Mouse (Mus musculus) myocyte (in vitro differentiated cells): Measurements from ENCODE around the gene Akr1b7. TPM values are rescaled to one million over a fixed set of nuclear protein-coding genes. Genes with fewer than 3 reads are reported as not detected.

Source experiments
- H3K27me3 ChIP-seq: one replicate; pipeline ENCODE4 v1.6.1; 2011; ENCODE audit not compliant: control insufficient read depth, insufficient read depth, insufficient read length
- H3K36me3 ChIP-seq: one replicate; pipeline ENCODE4 v1.6.1; 2011; ENCODE audit not compliant: control insufficient read depth, insufficient read depth
- H3K4me2 ChIP-seq: one replicate; pipeline ENCODE4 v1.6.1; 2011; ENCODE audit warnings: low read depth, control low read depth
- H3K4me3 ChIP-seq: one replicate; pipeline ENCODE4 v1.5.1; 2011; ENCODE audit warnings: mild to moderate bottlenecking, control low read depth, moderate library complexity
- H3K79me2 ChIP-seq: one replicate; pipeline ENCODE4 v1.6.1; 2011; ENCODE audit not compliant: control insufficient read depth, insufficient read depth
- H3ac ChIP-seq: one replicate; pipeline ENCODE4 v1.6.1; 2011; ENCODE audit not compliant: control insufficient read depth, insufficient read length
- CEBPB ChIP-seq: IDR thresholded peaks from 2 replicates; pipeline ENCODE4 v1.6.1; 2011; ENCODE audit warnings: mild to moderate bottlenecking, moderate library complexity; ENCODE audit not compliant: poor library complexity, insufficient read depth, severe bottlenecking
- E2F4 ChIP-seq: IDR thresholded peaks from one replicate; pipeline ENCODE4 v1.6.1; 2011; ENCODE audit warnings: mild to moderate bottlenecking, control low read depth, moderate library complexity; ENCODE audit not compliant: insufficient read depth
- MAX ChIP-seq: IDR thresholded peaks from one replicate; pipeline ENCODE4 v1.6.1; 2011; ENCODE audit warnings: low read depth, mild to moderate bottlenecking, control low read depth
- MYOD1 ChIP-seq, 3 experiments: IDR thresholded peaks; one replicate each; pipeline ENCODE4 v1.6.1; 2011; ENCODE audit warnings: control low read depth in 2 of 3, low read depth in 2 of 3, mild to moderate bottlenecking in 2 of 3, moderate library complexity in 1 of 3; ENCODE audit not compliant: insufficient read length in 2 of 3, control insufficient read depth in 1 of 3
- MYOG ChIP-seq, 3 experiments: IDR thresholded peaks; one replicate each; pipeline ENCODE4 v1.6.1; 2011; ENCODE audit warnings: control low read depth in 2 of 3, low read depth in 2 of 3, mild to moderate bottlenecking in 2 of 3; ENCODE audit not compliant: insufficient read length in 2 of 3, control insufficient read depth in 1 of 3, insufficient read depth in 1 of 3
- POLR2A ChIP-seq: IDR thresholded peaks from one replicate; pipeline ENCODE4 v1.6.1; 2011; ENCODE audit warnings: low read depth, mild to moderate bottlenecking, control low read depth, moderate library complexity; ENCODE audit not compliant: insufficient read length
- POLR2AphosphoS2 ChIP-seq: IDR thresholded peaks from one replicate; pipeline ENCODE4 v1.6.1; 2011; ENCODE audit warnings: low read depth, control low read depth; ENCODE audit not compliant: insufficient read length
- REST ChIP-seq: IDR thresholded peaks from one replicate; pipeline ENCODE4 v1.6.1; 2011; ENCODE audit warnings: mild to moderate bottlenecking, control low read depth, moderate library complexity; ENCODE audit not compliant: insufficient read depth, insufficient read length
- SRF ChIP-seq: IDR thresholded peaks from one replicate; pipeline ENCODE4 v1.6.1; 2011; ENCODE audit warnings: low read depth; ENCODE audit not compliant: control insufficient read depth, insufficient read length
- TCF12 ChIP-seq: IDR thresholded peaks from one replicate; pipeline ENCODE4 v1.6.1; 2011; ENCODE audit warnings: mild to moderate bottlenecking, control low read depth; ENCODE audit not compliant: poor library complexity, insufficient read depth, severe bottlenecking
- TCF3 ChIP-seq: IDR thresholded peaks from one replicate; pipeline ENCODE4 v1.6.1; 2011; ENCODE audit warnings: low read depth, control low read depth; ENCODE audit not compliant: insufficient read length
- USF1 ChIP-seq: IDR thresholded peaks from one replicate; pipeline ENCODE4 v1.6.1; 2011; ENCODE audit warnings: low read depth, mild to moderate bottlenecking, control low read depth, moderate library complexity
- polyA plus RNA-seq: library from polyadenylated mRNA; unstranded; fragments of >200 nt; fragmentation: generic; extraction: Trizol; gene quantifications from one replicate; pipeline ENCODE4 v1.2.1, GENCODE M21; 2012; ENCODE audit warnings: missing spikeins

Akr1b7 gene
- polyA plus RNA-seq, 1 experiment = 19.4 TPM

DNA sequence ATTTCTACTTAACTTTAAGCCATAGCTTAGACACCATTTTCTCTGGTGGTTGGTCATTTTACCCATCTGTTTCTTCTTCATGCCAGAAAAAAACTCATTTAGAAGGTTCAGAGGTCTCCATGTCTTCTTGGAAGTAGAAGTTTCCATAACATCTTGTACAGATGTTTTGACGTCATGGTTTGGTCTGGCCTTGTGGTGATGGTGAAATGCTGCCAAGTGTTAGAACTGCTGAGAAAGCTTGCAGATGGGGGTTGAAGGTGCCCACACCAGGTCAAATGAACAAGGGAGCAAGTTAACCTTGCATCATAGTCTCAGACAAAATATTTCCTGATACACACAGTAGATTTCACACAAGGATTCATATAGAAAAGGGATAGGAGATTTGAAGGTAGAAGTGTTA is 36.6 kb downstream of the Akr1b7 start:
- Histone ChIP-seq H3K4me3 (no peak overlapping the region), H3K27me3 (no peaks in the 10 kb centered on the region), H3K4me2 (no peak overlapping the region), H3ac (no peak overlapping the region), H3K36me3 (no peaks in the 10 kb centered on the region), H3K79me2 (no peaks in the 10 kb centered on the region)
- TF ChIP-seq SRF (no peak), POLR2A (no peak), MAX (no peak), TCF3 (no peak), E2F4 (no peak), TCF12 (no peak), POLR2AphosphoS2 (no peak)

DNA sequence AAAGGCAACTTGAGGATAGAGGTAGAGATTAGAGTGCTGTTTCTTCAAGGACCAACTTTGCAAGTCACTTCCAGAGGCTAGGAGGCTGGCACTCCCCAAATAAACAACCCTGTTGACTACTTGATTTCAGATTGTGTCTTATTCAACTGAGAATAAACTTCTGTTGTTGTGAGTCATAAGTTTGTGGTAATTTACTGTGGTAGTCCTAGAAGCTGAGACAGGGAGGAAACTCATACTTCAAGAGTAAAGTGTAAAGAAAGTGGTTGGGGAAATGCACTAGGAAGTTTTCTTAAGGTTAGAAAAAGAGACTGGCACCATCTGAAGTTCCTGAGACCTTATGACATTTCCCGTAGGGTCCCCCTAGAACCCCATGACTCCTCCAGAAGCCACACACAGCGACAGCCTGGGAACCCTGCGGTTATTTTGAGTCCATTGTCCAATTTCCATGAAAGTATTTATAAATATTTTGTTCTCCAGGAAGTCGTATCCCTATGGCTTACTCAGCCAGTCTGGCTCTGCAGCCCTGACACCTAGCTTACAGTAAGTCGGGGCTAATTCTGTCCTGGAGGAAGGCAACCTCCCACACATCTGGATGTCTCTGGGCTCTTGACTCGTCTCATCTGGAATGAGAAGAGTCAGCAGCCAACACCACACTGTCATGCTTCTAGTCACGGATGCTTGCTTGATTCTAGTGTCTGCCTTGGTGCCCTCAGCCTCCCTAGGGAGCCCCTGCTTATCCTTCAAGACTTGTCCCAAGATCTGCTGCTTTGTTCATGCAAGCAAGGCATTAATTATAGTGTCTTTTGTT is 41.0 kb downstream of the Akr1b7 start:
- TF ChIP-seq POLR2AphosphoS2 (no peak), MYOG (IDR thresholded peaks at IDR 0.05; ENCODE audit: control insufficient read depth in 1 of 3, insufficient read depth in 1 of 3, insufficient read length in 2 of 3, low read depth in 2 of 3) (no peak), REST (no peak), CEBPB (no peak), MYOD1 (IDR thresholded peaks at IDR 0.05; ENCODE audit: control insufficient read depth in 1 of 3, insufficient read length in 2 of 3, low read depth in 2 of 3) (no peak), USF1 (no peak), E2F4 (no peak), TCF3 (no peak), POLR2A (no peak)
- H3ac ChIP-seq = no peak overlapping the region
- H3K4me3 ChIP-seq = no peak overlapping the region
- H3K79me2 ChIP-seq = no peaks in the 10 kb centered on the region
- H3K27me3 ChIP-seq = no peaks in the 10 kb centered on the region
- no peaks in the 10 kb centered on the region for H3K36me3 ChIP-seq
- peak overlapping the region; percentile 31 for H3K4me2 ChIP-seq

- Histone ChIP-seq H3K36me3 (no peaks in the 10 kb centered on the region), H3K4me3 (no peak overlapping the region), H3K27me3 (no peaks in the 10 kb centered on the region), H3K4me2 (no peak overlapping the region), H3K79me2 (no peaks in the 10 kb centered on the region), H3ac (no peak overlapping the region)
- no peak for TF ChIP-seq MYOG (IDR thresholded peaks at IDR 0.05; ENCODE audit: control insufficient read depth in 1 of 3, insufficient read depth in 1 of 3, insufficient read length in 2 of 3, low read depth in 2 of 3)
- TF ChIP-seq E2F4 = no peak
- no peak for TF ChIP-seq TCF3
- TF ChIP-seq MAX = no peak
- no peak for TF ChIP-seq POLR2A
- TF ChIP-seq POLR2AphosphoS2 = no peak
- no peak for TF ChIP-seq TCF12
- TF ChIP-seq USF1 = no peak
- no peak for TF ChIP-seq MYOD1 (IDR thresholded peaks at IDR 0.05; ENCODE audit: control insufficient read depth in 1 of 3, insufficient read length in 2 of 3, low read depth in 2 of 3)
- TF ChIP-seq SRF = no peak
- TF ChIP-seq CEBPB = no peak
- TF ChIP-seq REST = no peak
Measured at GRCm38 (mm10) chr6:34459456-34459855, 47.3 kb downstream of the Akr1b7 start.

DNA sequence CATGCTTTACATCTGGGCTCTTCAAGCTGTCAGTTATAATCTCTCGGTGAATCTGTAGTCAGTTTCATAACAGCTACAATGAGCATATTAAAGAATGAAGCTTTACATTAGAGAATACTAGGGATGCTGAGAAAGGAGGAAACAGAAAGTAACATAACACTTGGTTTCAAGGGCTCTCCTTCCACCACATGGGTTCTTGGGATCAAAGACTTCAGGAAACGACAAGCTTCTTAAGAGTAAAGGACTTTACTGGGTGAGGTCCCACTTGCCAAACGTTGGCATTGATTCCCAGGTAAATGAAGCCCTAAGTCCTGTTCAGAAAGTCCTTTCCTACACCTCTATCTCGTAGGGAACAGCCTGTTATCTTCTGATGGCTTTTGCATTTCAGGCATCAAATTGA is 48.5 kb downstream of the Akr1b7 start:
- no peak overlapping the region for H3K4me2 ChIP-seq
- no peak for TF ChIP-seq POLR2AphosphoS2
- no peaks in the 10 kb centered on the region for H3K36me3 ChIP-seq
- no peaks in the 10 kb centered on the region for H3K79me2 ChIP-seq
- no peak overlapping the region for H3ac ChIP-seq
- no peak overlapping the region for H3K4me3 ChIP-seq
- H3K27me3 ChIP-seq = no peaks in the 10 kb centered on the region

DNA sequence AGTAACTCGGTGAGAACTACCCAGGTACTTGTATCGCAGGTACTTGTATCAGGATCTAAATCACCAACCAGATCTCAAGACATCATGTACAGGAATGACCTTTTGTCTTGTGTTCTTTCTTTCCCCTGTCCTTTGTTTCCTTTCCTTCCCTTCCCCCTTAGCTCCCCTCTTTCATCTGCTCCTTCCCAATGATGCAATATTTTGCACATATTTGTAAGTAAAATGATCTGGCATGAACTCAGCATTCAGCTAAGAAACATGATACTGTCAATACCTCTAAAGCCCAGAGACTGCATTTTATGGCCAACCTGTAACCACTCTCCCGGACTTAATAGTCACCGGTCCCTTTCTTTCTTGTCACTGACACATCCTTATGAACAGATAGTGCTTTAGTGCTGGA is 51.4 kb downstream of the Akr1b7 start:
- Histone ChIP-seq H3K27me3 (no peaks in the 10 kb centered on the region), H3K4me3 (no peak overlapping the region), H3K36me3 (no peaks in the 10 kb centered on the region), H3K79me2 (no peaks in the 10 kb centered on the region), H3ac (no peak overlapping the region), H3K4me2 (peak overlapping the region; percentile 8)
- TF ChIP-seq MYOG (IDR thresholded peaks at IDR 0.05; ENCODE audit: control insufficient read depth in 1 of 3, insufficient read depth in 1 of 3, insufficient read length in 2 of 3, low read depth in 2 of 3) (no peak), CEBPB (peak; percentile 94), USF1 (no peak), POLR2AphosphoS2 (no peak)
